Mouse (Mus musculus) limb, embryonic 14.5 days (tissue): Measurements from ENCODE around the gene Rhpn2. TPM values are rescaled to one million over a fixed set of nuclear protein-coding genes. Genes with fewer than 3 reads are reported as not detected.

ENCODE experiments used
- ATAC-seq: fragments of 200-750 bp; cut with Nextera tagmentation; 2 replicates; pipeline ENCODE4 v1.8.0; 2017; ENCODE audit warnings: low read depth, moderate number of reproducible peaks, moderate TSS enrichment; ENCODE audit not compliant: low FRiP score
- DNase-seq: peaks from one replicate; pipeline ENCODE4 v3.0.0-alpha.2; 2015; ENCODE audit warnings: low spot score
- H3K27ac ChIP-seq: fragments of 300-500 bp; sonication (generic); replicated peaks from 2 replicates; pipeline ENCODE4 v1.5.1; 2014; ENCODE audit warnings: low read depth, mild to moderate bottlenecking, low read length, moderate library complexity, mixed read lengths
- H3K27me3 ChIP-seq: fragments of 300-500 bp; sonication (generic); 2 replicates; pipeline ENCODE4 v1.6.1; 2014; ENCODE audit warnings: low read length, mixed read lengths; ENCODE audit not compliant: control insufficient read depth, insufficient read depth
- H3K36me3 ChIP-seq: fragments of 300-500 bp; sonication (generic); 2 replicates; pipeline ENCODE4 v1.6.1; 2014; ENCODE audit warnings: mild to moderate bottlenecking, low read length, moderate library complexity, mixed read lengths; ENCODE audit not compliant: control insufficient read depth, insufficient read depth
- H3K4me1 ChIP-seq: fragments of 300-500 bp; sonication (generic); 2 replicates; pipeline ENCODE4 v1.6.1; 2014; ENCODE audit warnings: antibody characterized with exemption, low read length, mixed read lengths; ENCODE audit not compliant: control insufficient read depth, insufficient read depth
- H3K4me2 ChIP-seq: fragments of 300-500 bp; sonication (generic); replicated peaks from 2 replicates; pipeline ENCODE4 v1.6.1; 2014; ENCODE audit warnings: low read depth, mild to moderate bottlenecking, low read length, moderate library complexity; ENCODE audit not compliant: severe bottlenecking
- H3K4me3 ChIP-seq: fragments of 300-500 bp; sonication (generic); replicated peaks from 2 replicates; pipeline ENCODE4 v1.5.1; 2014; ENCODE audit warnings: low read length
- H3K9ac ChIP-seq: fragments of 300-500 bp; sonication (generic); 2 replicates; pipeline ENCODE4 v1.6.1; 2014; ENCODE audit warnings: mild to moderate bottlenecking, low read depth, low read length, moderate library complexity; ENCODE audit not compliant: severe bottlenecking
- H3K9me3 ChIP-seq: fragments of 300-500 bp; sonication (generic); 2 replicates; pipeline ENCODE4 v1.6.1; 2016; ENCODE audit warnings: low read length; ENCODE audit not compliant: control insufficient read depth
- POLR2A ChIP-seq: fragments of 200-500 bp; IDR thresholded peaks from 2 replicates; pipeline ENCODE4 v1.8.0; 2012; ENCODE audit warnings: inconsistent platforms, mild to moderate bottlenecking, moderate library complexity, borderline replicate concordance; ENCODE audit not compliant: insufficient read depth, insufficient read length; ENCODE audit errors: extremely low read depth
- WGBS: fragments of 180-500 bp; shearing (Covaris S2); extraction: QIAGEN DNeasy Blood & Tissue Kit; methylation state at CpG from one replicate; pipeline ENCODE4 v1.1.7; 2014; 5-methylcytosine and 5-hydroxymethylcytosine counted together
- polyA plus RNA-seq, 2 experiments: library from polyadenylated mRNA; depleted of rRNA in 1 of 2; stranded (reverse) in 1 of 2; unstranded in 1 of 2; fragments of >200 nt; fragmentation: Nextera tagmentation in 1 of 2; extraction: Ambion mirVana in 1 of 2; gene quantifications; 2 replicates each; pipeline versions ENCODE4 v1.2.1 to v1.2.3; 2012 to 2014

The Rhpn2 gene
- polyA plus RNA-seq, 2 experiments = 1.7 to 2.5 TPM

GRCm38 (mm10) chr7:35373146-35373989 is 39.4 kb downstream of the Rhpn2 start:
- H3K4me2 ChIP-seq = no peak overlapping the region
- DNase-seq (no peak), ATAC-seq (no peak)
- TF ChIP-seq POLR2A = no peak
- no peak overlapping the region for H3K27ac ChIP-seq
- no peaks in the 10 kb centered on the region for H3K27me3 ChIP-seq
- no peak overlapping the region for H3K4me3 ChIP-seq
- WGBS = 64% methylated on average over 16 of the region's 16 CpGs
- no peak overlapping the region for H3K9ac ChIP-seq
- H3K36me3 ChIP-seq = no peaks in the 10 kb centered on the region
- H3K9me3 ChIP-seq = no peaks in the 10 kb centered on the region
- H3K4me1 ChIP-seq = no peaks in the 10 kb centered on the region

- WGBS = 82% methylated on average over 7 of the region's 7 CpGs
- no peak for ATAC-seq
These were observed 40.3 kb downstream of the Rhpn2 start for GRCm38 (mm10) chr7:35374265-35374664.

GRCm38 (mm10) chr7:35376623-35377022 is 42.7 kb downstream of the Rhpn2 start:
- 94% methylated on average over 9 of the region's 9 CpGs for WGBS
- H3K4me3 ChIP-seq = no peak overlapping the region
- no peak overlapping the region for H3K9ac ChIP-seq
- H3K36me3 ChIP-seq = no peaks in the 10 kb centered on the region
- ATAC-seq (no peak), DNase-seq (no peak)
- no peak overlapping the region for H3K4me2 ChIP-seq
- H3K4me1 ChIP-seq = no peaks in the 10 kb centered on the region
- H3K27ac ChIP-seq = no peak overlapping the region
- H3K9me3 ChIP-seq = no peaks in the 10 kb centered on the region
- H3K27me3 ChIP-seq = no peaks in the 10 kb centered on the region
- no peak for TF ChIP-seq POLR2A

More at GRCm38 (mm10) chr7:35374265-35374664, 40.3 kb downstream of the Rhpn2 start:
- no peaks in the 10 kb centered on the region for H3K36me3 ChIP-seq
- no peaks in the 10 kb centered on the region for H3K27me3 ChIP-seq
- no peak overlapping the region for H3K9ac ChIP-seq
- no peak for DNase-seq
- H3K4me2 ChIP-seq = no peak overlapping the region
- no peaks in the 10 kb centered on the region for H3K9me3 ChIP-seq
- H3K4me3 ChIP-seq = no peak overlapping the region
- H3K27ac ChIP-seq = no peak overlapping the region
- no peak for TF ChIP-seq POLR2A
- no peaks in the 10 kb centered on the region for H3K4me1 ChIP-seq

GRCm38 (mm10) chr7:35379492-35380119 is 45.6 kb downstream of the Rhpn2 start:
- Histone ChIP-seq H3K4me2 (no peak overlapping the region), H3K27ac (no peak overlapping the region), H3K9ac (no peak overlapping the region), H3K9me3 (no peaks in the 10 kb centered on the region), H3K4me1 (no peaks in the 10 kb centered on the region), H3K4me3 (no peak overlapping the region), H3K27me3 (no peaks in the 10 kb centered on the region), H3K36me3 (no peaks in the 10 kb centered on the region)
- DNase-seq = no peak
- no peak for TF ChIP-seq POLR2A
- WGBS = 37% methylated on average over 14 of the region's 16 CpGs
- no peak for ATAC-seq

- H3K9me3 ChIP-seq = no peaks in the 10 kb centered on the region
- 94% methylated on average over 8 of the region's 8 CpGs for WGBS
- no peaks in the 10 kb centered on the region for H3K4me1 ChIP-seq
- no peak overlapping the region for H3K9ac ChIP-seq
- no peaks in the 10 kb centered on the region for H3K36me3 ChIP-seq
- no peak for TF ChIP-seq POLR2A
- H3K4me2 ChIP-seq = no peak overlapping the region
- H3K27me3 ChIP-seq = no peaks in the 10 kb centered on the region
- H3K4me3 ChIP-seq = no peak overlapping the region
- no peak overlapping the region for H3K27ac ChIP-seq
- no peak for ATAC-seq
- no peak for DNase-seq
These were observed 46.4 kb downstream of the Rhpn2 start for GRCm38 (mm10) chr7:35380351-35380750.
